Mouse (Mus musculus): Measurements from ENCODE around the gene Reg3a. TPM values are rescaled to one million over a fixed set of nuclear protein-coding genes. Genes with fewer than 3 reads are reported as not detected.
A peak's percentile ranks its signal among the peaks of the same experiment; 100 is the strongest.

Gene Reg3a
- polyA plus RNA-seq (2015; fragmentation: Nextera tagmentation; extraction: Ambion mirVana), result not detected in 2 replicates

DNA sequence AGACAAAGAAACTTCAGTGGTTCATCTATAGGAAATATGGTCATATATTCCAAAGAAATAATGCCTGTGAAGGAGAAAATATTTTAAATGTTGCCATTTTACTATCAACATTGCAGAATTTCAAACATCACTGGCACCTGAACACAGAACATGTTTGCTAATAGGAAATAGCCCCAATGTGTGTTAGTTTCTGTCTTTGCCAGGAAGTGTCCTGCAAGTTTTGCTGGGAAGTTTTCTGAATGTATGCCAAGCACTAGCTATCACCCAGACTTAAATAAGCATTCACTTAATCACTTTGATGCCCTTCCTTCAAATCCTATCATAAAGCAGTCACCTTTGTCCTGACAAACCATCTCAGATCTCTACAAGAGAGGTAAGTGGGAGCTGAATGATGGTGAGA, at the start of gene Reg3a:
TSS of gene Reg3a (plus strand) at position 301 of the 400 bp plus-strand sequence.
- ATAC-seq, result no peak
- TF ChIP-seq EP300 (IDR thresholded peaks at IDR 0.05), result no peak
- no peak for TF ChIP-seq CTCF (IDR thresholded peaks at IDR 0.05)
- H3K4me3 ChIP-seq (ENCODE audit: low read depth, low read length), result no peak within 1 kb of the TSS
- no peaks in the 10 kb centered on the region for H3K36me3 ChIP-seq (ENCODE audit: insufficient read depth, low read length)
- H3K4me2 ChIP-seq (replicated peaks; ENCODE audit: low read depth, low read length), result no peak within 1 kb of the TSS
- no peak for DNase-seq (ENCODE audit: low spot score)
- H3K9ac ChIP-seq (replicated peaks; ENCODE audit: low read depth), result no peak within 1 kb of the TSS
- H3K27ac ChIP-seq (ENCODE audit: low read length), result no peak within 1 kb of the TSS
- H3K9me3 ChIP-seq (ENCODE audit: low read length), result no peaks in the 10 kb centered on the region
- no peaks in the 10 kb centered on the region for H3K4me1 ChIP-seq (ENCODE audit: insufficient read depth, low read depth, low read length)
- H3K27me3 ChIP-seq (replicated peaks; ENCODE audit: insufficient read depth, low read length), result no peaks in the 10 kb centered on the region

DNA sequence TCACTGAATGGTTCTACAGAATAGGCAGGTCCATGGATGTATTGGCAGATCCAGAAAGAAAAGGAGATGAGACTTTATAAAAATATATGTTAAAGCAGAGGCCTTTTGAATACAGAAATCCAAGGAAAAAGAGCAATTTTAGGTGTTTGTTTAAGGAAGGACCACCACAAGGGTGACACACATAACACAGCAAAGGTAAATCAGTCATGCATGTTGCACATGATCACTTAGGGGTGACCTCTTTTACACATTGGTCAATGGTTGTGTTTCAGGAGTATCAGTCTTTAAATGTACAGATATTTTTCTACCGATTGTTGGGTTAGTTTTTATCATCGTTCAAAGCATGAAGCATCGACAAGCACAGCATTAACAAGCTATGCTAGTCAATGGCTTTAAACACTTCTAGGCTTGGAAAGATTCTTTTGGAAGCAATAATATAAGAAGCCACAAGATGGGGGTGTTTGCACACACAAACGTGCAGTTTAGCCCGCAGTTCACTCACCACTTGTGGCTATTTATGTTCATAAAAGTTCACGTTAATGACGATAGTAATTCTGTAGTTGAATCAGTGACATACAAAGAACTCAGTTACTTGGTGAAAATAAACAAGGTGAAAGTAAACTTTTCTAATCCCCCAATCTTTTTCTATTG, 48.5 kb upstream of the Reg3a start:
- TF ChIP-seq CTCF (IDR thresholded peaks at IDR 0.05), result peak; percentile 49
- no peak for TF ChIP-seq EP300 (IDR thresholded peaks at IDR 0.05)
- Histone ChIP-seq H3K36me3 (ENCODE audit: insufficient read depth, low read length) (no peaks in the 10 kb centered on the region), H3K9me3 (ENCODE audit: low read length) (no peaks in the 10 kb centered on the region), H3K4me2 (replicated peaks; ENCODE audit: low read depth, low read length) (no peak overlapping the region), H3K27ac (ENCODE audit: low read length) (no peak overlapping the region), H3K4me1 (ENCODE audit: insufficient read depth, low read depth, low read length) (no peaks in the 10 kb centered on the region), H3K4me3 (ENCODE audit: low read depth, low read length) (no peak overlapping the region), H3K9ac (replicated peaks; ENCODE audit: low read depth) (no peak overlapping the region), H3K27me3 (replicated peaks; ENCODE audit: insufficient read depth, low read length) (no peaks in the 10 kb centered on the region)
- ATAC-seq (no peak), DNase-seq (ENCODE audit: low spot score) (peak; percentile 11)
- 32% methylated on average over 7 of the region's 7 CpGs for WGBS

DNA sequence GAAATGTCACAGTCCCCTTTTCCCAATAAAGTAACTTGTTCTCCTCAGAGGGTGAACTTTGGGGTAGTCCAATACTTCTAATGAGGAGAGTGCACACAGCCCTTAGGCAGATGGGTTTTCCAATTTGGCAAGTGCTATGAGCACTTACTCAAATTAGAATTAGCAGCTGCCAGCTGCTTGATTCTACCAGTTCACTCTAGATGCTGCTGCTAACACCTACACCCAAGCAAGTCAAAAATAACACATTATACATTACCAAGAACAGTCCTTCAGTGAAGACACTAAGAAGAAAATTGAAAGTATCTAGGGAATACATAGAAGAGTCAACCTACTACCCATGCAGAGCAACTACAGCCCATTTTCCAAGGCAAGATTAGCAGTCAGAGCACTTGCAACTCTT, 40.2 kb upstream of the Reg3a start:
- Histone ChIP-seq H3K27me3 (replicated peaks; ENCODE audit: insufficient read depth, low read length) (no peaks in the 10 kb centered on the region), H3K4me3 (ENCODE audit: low read depth, low read length) (no peak overlapping the region), H3K27ac (ENCODE audit: low read length) (no peak overlapping the region), H3K9ac (replicated peaks; ENCODE audit: low read depth) (no peak overlapping the region), H3K4me1 (ENCODE audit: insufficient read depth, low read depth, low read length) (no peaks in the 10 kb centered on the region), H3K4me2 (replicated peaks; ENCODE audit: low read depth, low read length) (no peak overlapping the region), H3K9me3 (ENCODE audit: low read length) (no peaks in the 10 kb centered on the region), H3K36me3 (ENCODE audit: insufficient read depth, low read length) (no peaks in the 10 kb centered on the region)
- TF ChIP-seq CTCF (IDR thresholded peaks at IDR 0.05) (no peak), EP300 (IDR thresholded peaks at IDR 0.05) (no peak)
- ATAC-seq (no peak), DNase-seq (ENCODE audit: low spot score) (no peak)

DNA sequence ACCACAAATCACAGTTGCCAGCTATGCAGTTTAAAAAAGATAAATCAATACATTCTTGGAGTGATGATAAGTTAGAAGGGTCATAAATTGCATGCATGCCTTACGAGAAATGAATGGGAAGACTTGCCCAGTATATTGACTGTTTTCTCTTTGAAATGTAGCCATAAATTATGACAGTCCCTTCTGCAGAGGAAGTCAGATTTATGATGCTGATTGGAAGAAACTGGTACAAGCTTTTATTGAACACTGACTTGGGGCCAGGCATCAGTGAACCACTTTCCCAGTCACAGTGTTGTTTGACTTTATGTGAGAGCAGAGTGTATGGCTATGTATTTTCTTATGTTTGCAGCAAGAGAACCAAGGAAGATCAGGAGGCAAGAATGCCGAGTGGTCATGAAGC, 38.8 kb upstream of the Reg3a start:
- H3K27ac ChIP-seq (ENCODE audit: low read length), result no peak overlapping the region
- no peaks in the 10 kb centered on the region for H3K36me3 ChIP-seq (ENCODE audit: insufficient read depth, low read length)
- no peak overlapping the region for H3K4me2 ChIP-seq (replicated peaks; ENCODE audit: low read depth, low read length)
- 60% methylated on average over 2 of the region's 2 CpGs for WGBS
- H3K9ac ChIP-seq (replicated peaks; ENCODE audit: low read depth), result no peak overlapping the region
- TF ChIP-seq CTCF (IDR thresholded peaks at IDR 0.05), result no peak
- no peak for TF ChIP-seq EP300 (IDR thresholded peaks at IDR 0.05)
- ATAC-seq (no peak), DNase-seq (ENCODE audit: low spot score) (no peak)
- H3K4me1 ChIP-seq (ENCODE audit: insufficient read depth, low read depth, low read length), result no peaks in the 10 kb centered on the region
- no peak overlapping the region for H3K4me3 ChIP-seq (ENCODE audit: low read depth, low read length)
- no peaks in the 10 kb centered on the region for H3K9me3 ChIP-seq (ENCODE audit: low read length)
- no peaks in the 10 kb centered on the region for H3K27me3 ChIP-seq (replicated peaks; ENCODE audit: insufficient read depth, low read length)

DNA sequence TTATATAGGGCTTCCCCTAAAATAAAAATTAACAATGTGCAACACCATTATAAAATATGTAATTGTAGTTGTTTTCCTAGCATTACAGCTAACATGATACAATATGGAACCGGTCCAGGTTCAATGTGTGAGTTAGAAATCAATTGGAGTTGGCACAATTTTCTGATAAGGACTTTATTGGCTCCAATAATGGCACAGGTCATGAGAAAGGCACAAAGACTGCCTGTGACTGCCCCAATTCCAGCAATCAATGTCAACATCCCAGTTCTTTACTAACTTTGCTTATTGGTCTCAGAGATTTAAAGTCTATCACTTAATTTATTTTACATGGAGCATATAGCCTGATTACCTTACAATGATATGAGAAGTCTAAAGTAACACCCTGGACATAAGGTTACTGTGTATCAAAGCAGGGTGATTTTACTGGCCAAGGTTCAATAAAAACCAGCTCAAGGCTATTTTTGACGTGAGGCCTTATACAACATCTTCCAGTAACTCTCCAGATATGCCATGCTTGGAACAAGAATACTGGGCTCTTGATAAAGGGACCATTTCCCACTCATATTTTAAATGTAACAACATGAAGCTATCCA, 18.4 kb upstream of the Reg3a start:
- ATAC-seq (no peak), DNase-seq (ENCODE audit: low spot score) (no peak)
- no peak overlapping the region for H3K27ac ChIP-seq (ENCODE audit: low read length)
- no peak overlapping the region for H3K9ac ChIP-seq (replicated peaks; ENCODE audit: low read depth)
- no peaks in the 10 kb centered on the region for H3K27me3 ChIP-seq (replicated peaks; ENCODE audit: insufficient read depth, low read length)
- no peaks in the 10 kb centered on the region for H3K9me3 ChIP-seq (ENCODE audit: low read length)
- H3K4me3 ChIP-seq (ENCODE audit: low read depth, low read length), result no peak overlapping the region
- no peak overlapping the region for H3K4me2 ChIP-seq (replicated peaks; ENCODE audit: low read depth, low read length)
- WGBS, result 49% methylated on average over 2 of the region's 2 CpGs
- H3K36me3 ChIP-seq (ENCODE audit: insufficient read depth, low read length), result no peaks in the 10 kb centered on the region
- TF ChIP-seq CTCF (IDR thresholded peaks at IDR 0.05), result no peak
- TF ChIP-seq EP300 (IDR thresholded peaks at IDR 0.05), result no peak
- H3K4me1 ChIP-seq (ENCODE audit: insufficient read depth, low read depth, low read length), result no peaks in the 10 kb centered on the region

DNA sequence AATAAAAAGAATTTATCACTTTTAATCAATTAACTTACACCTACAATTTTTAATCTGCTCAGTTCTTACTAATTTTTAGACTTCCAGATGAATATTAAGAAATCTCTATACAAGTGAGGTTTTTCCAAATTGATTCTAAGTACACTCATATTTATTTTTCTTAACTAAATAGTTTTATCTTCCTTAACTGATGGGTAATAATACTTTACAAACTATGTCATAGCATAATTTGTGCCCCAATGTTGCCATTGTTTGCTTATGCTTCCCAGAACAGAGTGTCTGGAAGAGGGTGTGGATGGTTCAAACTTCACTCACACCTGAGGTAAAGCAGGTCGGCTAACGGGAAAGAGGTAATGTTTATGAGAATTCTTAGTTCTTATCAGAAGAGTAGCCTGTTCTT, 10.2 kb upstream of the Reg3a start, which contains the start of gene Reg3b:
TSS of gene Reg3b (plus strand) at position 301 of the 400 bp plus-strand sequence.
- Histone ChIP-seq H3K4me1 (ENCODE audit: insufficient read depth, low read depth, low read length) (no peaks in the 10 kb centered on the region), H3K9me3 (ENCODE audit: low read length) (no peaks in the 10 kb centered on the region), H3K4me2 (replicated peaks; ENCODE audit: low read depth, low read length) (no peak within 1 kb of the TSS), H3K27me3 (replicated peaks; ENCODE audit: insufficient read depth, low read length) (no peaks in the 10 kb centered on the region), H3K27ac (ENCODE audit: low read length) (no peak within 1 kb of the TSS), H3K4me3 (ENCODE audit: low read depth, low read length) (no peak within 1 kb of the TSS), H3K9ac (replicated peaks; ENCODE audit: low read depth) (no peak within 1 kb of the TSS), H3K36me3 (ENCODE audit: insufficient read depth, low read length) (no peaks in the 10 kb centered on the region)
- 72% methylated on average over 2 of the region's 2 CpGs for WGBS
- TF ChIP-seq EP300 (IDR thresholded peaks at IDR 0.05) (no peak), CTCF (IDR thresholded peaks at IDR 0.05) (no peak)
- DNase-seq (ENCODE audit: low spot score), result no peak
- ATAC-seq, result no peak
